ENCODE assay signal across 11 mouse cellular contexts in genomic region chr7:100029307-100029706, GRCm38 (mm10). TPM values are rescaled to one million over a fixed set of nuclear protein-coding genes. Genes with fewer than 3 reads are reported as not detected.
DNase-seq lines count a peak whose midpoint lies in the region; ATAC-seq and TF ChIP-seq lines count a peak whose summit lies in the region.
"Had no signal": no experiment of that assay in that cellular context is flagged by ENCODE, and none has a peak within 500 bp of the region (broad histone marks: within the 10 kb centered on the region; RNA-seq: fewer than 3 reads in every experiment).

No protein-coding gene starts in this region.

- H3K79me2 ChIP-seq in heart, adult 2 months (replicated peaks; ENCODE audit: control insufficient read depth, insufficient read depth, low read length) = no peaks in the 10 kb centered on the region

- H3K4me2 ChIP-seq in liver, embryonic 13.5 days = no peak overlapping the region
- H3K4me2 ChIP-seq: hindbrain, embryonic 15.5 days; neural tube, embryonic 13.5 days had no signal

- TF ChIP-seq CTCF in heart, adult 2 months (IDR thresholded peaks at IDR 0.05) = peak; percentile 69
- peak; percentile 70; the same call in 1 of the 2 replicates for TF ChIP-seq CTCF in testis, adult 2 months (IDR thresholded peaks at IDR 0.05; ENCODE audit: control insufficient read depth, insufficient read depth, insufficient replicate concordance, low read depth, low read length)

- intact Hi-C loops in heart, adult 2 months (cut with DNase I) = no loop called here

- no peaks in the 10 kb centered on the region for H3K4me1 ChIP-seq in heart, adult 2 months (ENCODE audit: control insufficient read depth, insufficient read depth, low read length)
- no peaks in the 10 kb centered on the region for H3K4me1 ChIP-seq in testis, adult 2 months (ENCODE audit: control insufficient read depth, insufficient read depth, low read length)
- H3K4me1 ChIP-seq in liver, embryonic 13.5 days (replicated peaks) = no peaks in the 10 kb centered on the region
- H3K4me1 ChIP-seq: hindbrain, embryonic 15.5 days; neural tube, embryonic 13.5 days had no signal

- H3K27me3 ChIP-seq in heart, adult 2 months (ENCODE audit: control insufficient read depth, insufficient read depth, low read length) = no peaks in the 10 kb centered on the region; the same call in 1 of the 2 replicates
- no peaks in the 10 kb centered on the region for H3K27me3 ChIP-seq in testis, adult 2 months (ENCODE audit: control insufficient read depth, insufficient read depth, low read length)
- no peaks in the 10 kb centered on the region for H3K27me3 ChIP-seq in liver, embryonic 13.5 days
- H3K27me3 ChIP-seq: hindbrain, embryonic 15.5 days; neural tube, embryonic 13.5 days had no signal

- H3K36me3 ChIP-seq in heart, adult 2 months (ENCODE audit: control insufficient read depth, insufficient read depth, low read length) = no peaks in the 10 kb centered on the region
- H3K36me3 ChIP-seq in testis, adult 2 months (ENCODE audit: control insufficient read depth, insufficient read depth, low read length) = no peaks in the 10 kb centered on the region
- H3K36me3 ChIP-seq in liver, embryonic 13.5 days = no peaks in the 10 kb centered on the region
- H3K36me3 ChIP-seq: hindbrain, embryonic 15.5 days; neural tube, embryonic 13.5 days had no signal

- no peak overlapping the region for H3K4me3 ChIP-seq in heart, adult 2 months
- H3K4me3 ChIP-seq in testis, adult 2 months (ENCODE audit: control insufficient read depth, low read depth, low read length) = no peak overlapping the region
- H3K4me3 ChIP-seq in liver, embryonic 13.5 days (replicated peaks) = no peak overlapping the region
- H3K4me3 ChIP-seq: hindbrain, embryonic 15.5 days; neural tube, embryonic 13.5 days had no signal

- no peak for TF ChIP-seq POLR2A in heart, adult 2 months (IDR thresholded peaks at IDR 0.05; ENCODE audit: insufficient read depth, low read depth, low read length)
- no peak for TF ChIP-seq POLR2A in testis, adult 2 months (IDR thresholded peaks at IDR 0.05; ENCODE audit: control insufficient read depth, low read depth, low read length)

- DNase-seq in heart, adult 2 months = no peak
- DNase-seq in heart, adult 18-20 months = no peak
- DNase-seq in testis, postnatal 14 days (ENCODE audit: low spot score) = no peak
- DNase-seq in liver, embryonic 13.5 days = peak; percentile 20
- DNase-seq in right cerebral cortex, postnatal 4 days = no peak
- DNase-seq in ovary, postnatal 14 days (ENCODE audit: low spot score) = no peak
- no peak for DNase-seq in frontal cortex, postnatal 25 days (ENCODE audit: low spot score in 2 of 2)

- no peak for ATAC-seq in liver, embryonic 13.5 days (ENCODE audit: low read depth)

- TF ChIP-seq EP300 in heart, adult 2 months (IDR thresholded peaks at IDR 0.05; ENCODE audit: insufficient read depth, low read depth, low read length) = no peak

- H3K9me3 ChIP-seq in liver, embryonic 13.5 days (replicated peaks) = no peaks in the 10 kb centered on the region
- H3K9me3 ChIP-seq: hindbrain, embryonic 15.5 days; neural tube, embryonic 13.5 days had no signal

- 47% methylated on average over 3 of the region's 3 CpGs for WGBS in heart, adult 2 months
- 20% methylated on average over 3 of the region's 3 CpGs for WGBS in liver, embryonic 13.5 days (ENCODE audit: insufficient replicate concordance)

- H3K9ac ChIP-seq in heart, adult 2 months (ENCODE audit: low read depth, low read length) = no peak overlapping the region
- H3K9ac ChIP-seq in liver, embryonic 13.5 days = no peak overlapping the region
- H3K9ac ChIP-seq: hindbrain, embryonic 15.5 days; neural tube, embryonic 13.5 days had no signal

- H3K27ac ChIP-seq in heart, adult 2 months = no peak overlapping the region
- H3K27ac ChIP-seq in testis, adult 2 months (ENCODE audit: control insufficient read depth, insufficient read depth, low read depth, low read length) = no peak overlapping the region
- no peak overlapping the region for H3K27ac ChIP-seq in liver, embryonic 13.5 days
- H3K27ac ChIP-seq: hindbrain, embryonic 15.5 days; neural tube, embryonic 13.5 days had no signal

RNA-seq across cellular contexts. Expression of gene Chrdl2, which starts 23.3 kb away (rescaled TPM):
- under 1 TPM in 1 of 2 experiments, not detected in 1; 0.16 TPM for total RNA-seq in heart, adult 2 months (2021)
- polyA plus RNA-seq in heart, adult 2 months (2012; rRNA removed) = 0.18 and 0.38 TPM in 2 replicates
- not detected for total RNA-seq in heart, adult 18-20 months (2021)
- polyA plus RNA-seq in testis, adult 2 months (2012; rRNA removed) = 0.38 and 1.2 TPM in 2 replicates
- not detected in 2 replicates for polyA plus RNA-seq in liver, embryonic 13.5 days (2015; fragmentation: Nextera tagmentation; extraction: Ambion mirVana)
- total RNA-seq: adrenal gland, postnatal 36 days had no signal

RNA-seq across cellular contexts. Expression of gene Rnf169, which starts 49.1 kb away (rescaled TPM):
- 10 to 100 TPM in 1 of 2 experiments, 1 to 10 TPM in 1; 9.4 to 10.6 TPM for total RNA-seq in heart, adult 2 months (2021)
- polyA plus RNA-seq in heart, adult 2 months (2012; rRNA removed) = 2.9 and 3.6 TPM in 2 replicates
- total RNA-seq in heart, adult 18-20 months (2021) = 10 to 100 TPM; 10.6 to 11.3 TPM
- 1.6 TPM in 2 replicates for polyA plus RNA-seq in testis, adult 2 months (2012; rRNA removed)
- polyA plus RNA-seq in liver, embryonic 13.5 days (2015; fragmentation: Nextera tagmentation; extraction: Ambion mirVana) = 1.2 and 1.3 TPM in 2 replicates
